Mouse (Mus musculus) embryonic stem cell, embryonic (primary cell): ENCODE measurements around the gene Efnb3.

Experiments
- CTCF ChIA-PET, 4 experiments: fragments of 300-600 bp in 2 of 4; fragments of 350-600 bp in 2 of 4; sonication (Branson Sonifier 250); formaldehyde crosslinking; loops; one replicate each; lab custom pipeline; 2022; ENCODE audit warnings: inconsistent platforms in 2 of 4; lab: Charles Lee
- POLR2A ChIA-PET, 4 experiments: fragments of 300-600 bp in 2 of 4; fragments of 350-600 bp in 2 of 4; sonication (Branson Sonifier 250); formaldehyde crosslinking; loops; one replicate each; lab custom pipeline; 2022; ENCODE audit warnings: antibody characterized with exemption in 4 of 4, inconsistent platforms in 1 of 4; lab: Charles Lee

The Efnb3 gene

GRCm38 (mm10) chr11:69525661-69526060 lies 34.3 kb downstream of the Efnb3 start:
- POLR2A ChIA-PET = interaction anchor here in 2 of 4 experiments (0.7 to 1.3 kb wide), 3 partner anchors 12 to 177 kb away, joined by 3 to 4 read pairs (median 4); no protein-coding TSS in a partner anchor
- CTCF ChIA-PET = interaction anchor here in 1 of 4 experiments (0.6 kb wide), 2 partner anchors 22 to 259 kb away, joined by 3 read pairs; no protein-coding TSS in a partner anchor

- ChIA-PET POLR2A (interaction anchor here in 3 of 4 experiments (0.6 to 1.8 kb wide), 7 partner anchors 9 to 289 kb away, joined by 3 to 8 read pairs (median 5); partner anchors contain the start of genes Mpdu1 (in 1 of the 3), Trp53 (in 1 of the 3) and Wrap53 (in 1 of the 3)), CTCF (interaction anchor here in 2 of 4 experiments (0.6 to 0.8 kb wide), 2 partner anchors 91 to 267 kb away, joined by 5 to 7 read pairs; no protein-coding TSS in a partner anchor)
These were observed 36.4 kb downstream of the Efnb3 start for GRCm38 (mm10) chr11:69523651-69524050.

- ChIA-PET POLR2A (interaction anchor here in 2 of 4 experiments (0.6 to 2.5 kb wide), 13 partner anchors 8 to 287 kb away, joined by 3 to 14 read pairs (median 3); partner anchors contain the start of genes Cd68 (in 1 of the 2), Cntrob (in 1 of the 2), Cyb5d1 (in 1 of the 2) and Naa38 (in 1 of the 2)), CTCF (interaction anchor here (0.5 to 1.8 kb wide), 9 partner anchors 8 to 253 kb away, joined by 3 to 8 read pairs (median 4); no protein-coding TSS in a partner anchor)
These were observed 38.4 kb downstream of the Efnb3 start for GRCm38 (mm10) chr11:69521526-69522149.

- ChIA-PET POLR2A (interaction anchor here in 3 of 4 experiments (0.6 to 2.5 kb wide), 14 partner anchors 9 to 314 kb away, joined by 3 to 14 read pairs (median 3); partner anchors contain the start of genes Cntrob (in 1 of the 3), Sat2 (in 1 of the 3) and Trappc1 (in 1 of the 3)), CTCF (interaction anchor here in 2 of 4 experiments (0.6 to 1.8 kb wide), 7 partner anchors 10 to 250 kb away, joined by 3 to 4 read pairs (median 3); no protein-coding TSS in a partner anchor)
These were observed 40.0 kb downstream of the Efnb3 start for GRCm38 (mm10) chr11:69519976-69520375.

- CTCF ChIA-PET = no interaction called here
- POLR2A ChIA-PET = interaction anchor here in 2 of 4 experiments (0.6 kb wide), 3 partner anchors 46 to 252 kb away, joined by 3 to 7 read pairs (median 3); no protein-coding TSS in a partner anchor
These were observed 43.3 kb downstream of the Efnb3 start for GRCm38 (mm10) chr11:69516661-69517060.

DNA sequence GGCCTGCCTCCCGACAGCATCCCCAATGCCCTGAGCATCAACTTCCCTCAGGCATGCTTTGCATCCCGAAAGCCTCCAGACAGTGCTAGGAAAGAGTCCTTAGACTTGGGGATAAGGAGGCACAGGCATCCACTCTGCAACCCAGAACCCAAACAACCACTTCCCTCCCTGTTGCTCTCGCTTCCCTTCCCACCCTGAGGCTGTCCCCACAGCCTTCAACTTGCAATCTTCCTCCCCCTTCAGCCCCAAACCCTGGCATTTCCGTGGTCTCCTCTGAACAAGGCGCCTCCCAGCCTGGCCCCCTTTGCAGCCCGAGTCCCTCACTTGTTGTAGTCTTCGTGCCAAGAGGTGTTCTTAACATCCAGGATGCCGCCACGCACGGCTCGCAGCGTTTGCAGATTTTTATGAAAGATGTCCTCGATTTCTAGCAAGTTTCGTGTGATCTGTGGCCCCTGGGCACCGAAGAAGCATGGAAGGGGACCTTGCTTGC lies 43.8 kb downstream of the Efnb3 start:
- POLR2A ChIA-PET = no interaction called here
- CTCF ChIA-PET = no interaction called here

DNA sequence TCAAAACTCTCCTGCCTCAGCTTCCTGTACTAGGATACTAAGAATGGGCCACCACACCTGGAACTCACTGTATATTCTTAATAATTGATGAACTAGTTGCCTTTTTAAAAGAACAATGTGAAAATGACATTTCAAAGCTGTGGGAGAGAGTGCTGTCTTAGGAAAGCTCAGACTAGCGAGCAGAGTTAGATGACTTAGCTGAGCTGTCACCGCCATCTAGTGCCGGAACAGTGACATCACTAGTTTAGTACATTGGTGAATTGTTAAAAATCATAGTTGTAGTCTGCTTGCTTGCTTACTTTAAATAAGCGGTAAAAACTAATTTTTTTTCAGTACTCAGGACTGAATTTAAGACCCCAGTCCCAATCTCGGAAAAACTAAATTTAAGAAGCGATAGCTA lies 46.2 kb downstream of the Efnb3 start:
- POLR2A ChIA-PET = interaction anchor here in 2 of 4 experiments (0.6 to 1.5 kb wide), 12 partner anchors 11 to 253 kb away, joined by 3 to 6 read pairs (median 3); partner anchors contain the start of genes Cntrob (in 1 of the 2) and Trappc1 (in 1 of the 2)
- CTCF ChIA-PET = interaction anchor here (0.5 to 3.1 kb wide), 45 partner anchors 8 to 342 kb away, joined by 3 to 19 read pairs (median 4); partner anchors contain the start of genes Cntrob (in 1 of the 4), Cyb5d1 (in 1 of the 4) and Naa38 (in 1 of the 4)

GRCm38 (mm10) chr11:69510796-69511496 lies 49.1 kb downstream of the Efnb3 start:
- ChIA-PET POLR2A (interaction anchor here in 3 of 4 experiments (0.6 to 1.5 kb wide), 14 partner anchors 9 to 447 kb away, joined by 3 to 4 read pairs (median 3); no protein-coding TSS in a partner anchor), CTCF (interaction anchor here (0.6 to 1.9 kb wide), 10 partner anchors 29 to 340 kb away, joined by 3 to 7 read pairs (median 4); no protein-coding TSS in a partner anchor)
